Mouse (Mus musculus) intestine, embryonic 14.5 days (tissue): ENCODE data around the gene Pbld1. TPM values are rescaled to one million over a fixed set of nuclear protein-coding genes. Genes with fewer than 3 reads are reported as not detected.

Source experiments
- ATAC-seq: fragments of 200-750 bp; cut with Nextera tagmentation; replicated peaks from 2 replicates; pipeline ENCODE4 v1.8.0; 2017; ENCODE audit warnings: low read depth, moderate number of reproducible peaks, moderate TSS enrichment, moderate library complexity; ENCODE audit not compliant: low FRiP score, low TSS enrichment
- DNase-seq: peaks from one replicate; pipeline ENCODE4 v3.0.0-alpha.2; 2018; ENCODE audit warnings: low spot score
- H3K27ac ChIP-seq: fragments of 300-500 bp; sonication (generic); 2 replicates; pipeline ENCODE4 v1.5.1; 2014; ENCODE audit warnings: low read depth, mild to moderate bottlenecking, control low read depth
- H3K27me3 ChIP-seq: fragments of 300-500 bp; sonication (generic); replicated peaks from 2 replicates; pipeline ENCODE4 v1.6.1; 2014; ENCODE audit warnings: low read length, control low read depth; ENCODE audit not compliant: control insufficient read depth, insufficient read depth
- H3K36me3 ChIP-seq: fragments of 300-500 bp; sonication (generic); 2 replicates; pipeline ENCODE4 v1.6.1; 2014; ENCODE audit warnings: low read length, control low read depth; ENCODE audit not compliant: control insufficient read depth, insufficient read depth
- H3K4me1 ChIP-seq: fragments of 300-500 bp; sonication (generic); replicated peaks from 2 replicates; pipeline ENCODE4 v1.6.1; 2014; ENCODE audit warnings: low read length, control low read depth, mixed read lengths; ENCODE audit not compliant: control insufficient read depth, insufficient read depth
- H3K4me2 ChIP-seq: fragments of 300-500 bp; sonication (generic); 2 replicates; pipeline ENCODE4 v1.6.1; 2014; ENCODE audit warnings: low read length
- H3K4me3 ChIP-seq: fragments of 300-500 bp; sonication (generic); 2 replicates; pipeline ENCODE4 v1.5.1; 2014; ENCODE audit warnings: low read depth, low read length, control low read depth, mixed read lengths
- H3K9ac ChIP-seq: fragments of 300-500 bp; sonication (generic); 2 replicates; pipeline ENCODE4 v1.6.1; 2014; ENCODE audit warnings: mild to moderate bottlenecking, low read length
- H3K9me3 ChIP-seq: fragments of 300-500 bp; sonication (generic); 2 replicates; pipeline ENCODE4 v1.6.1; 2016; ENCODE audit warnings: low read length, control low read depth; ENCODE audit not compliant: control insufficient read depth
- WGBS: fragments of 180-500 bp; shearing (Covaris S2); extraction: QIAGEN DNeasy Blood & Tissue Kit; methylation state at CpG from one replicate; pipeline ENCODE4 v1.1.7; 2014; 5-methylcytosine and 5-hydroxymethylcytosine counted together
- polyA plus RNA-seq: library from polyadenylated mRNA; unstranded; fragments of >200 nt; fragmentation: Nextera tagmentation; extraction: Ambion mirVana; gene quantifications from 2 replicates; pipeline ENCODE4 v1.2.1, GENCODE M21; 2014

Gene Pbld1
- 0.95 and 1.8 TPM in 2 replicates for polyA plus RNA-seq

DNA sequence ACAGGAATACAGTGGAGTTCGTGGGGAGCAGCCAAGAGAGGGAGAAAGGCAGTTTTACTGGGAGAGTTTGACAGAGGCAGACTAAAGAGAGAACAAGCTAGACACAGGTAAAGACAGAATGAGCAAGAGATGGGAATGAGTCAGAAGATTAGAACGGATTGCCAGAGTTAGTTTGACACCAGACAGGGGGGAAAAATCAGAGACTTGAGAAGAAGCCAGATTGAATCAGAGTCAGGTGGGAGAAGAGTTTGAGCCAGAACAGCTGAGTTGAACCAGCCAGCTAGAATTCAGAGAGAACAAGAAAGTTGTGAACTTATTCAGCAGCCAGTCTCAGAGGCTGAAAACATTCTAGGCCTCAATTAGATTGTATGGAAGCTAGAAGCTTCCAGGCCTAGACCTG is at the start of gene Pbld1:
Gene Pbld1, plus strand, starts transcription at position 301 of the 400 bp plus-strand sequence.
- ATAC-seq (no peak), DNase-seq (no peak)
- no peaks in the 10 kb centered on the region for H3K9me3 ChIP-seq
- no peaks in the 10 kb centered on the region for H3K36me3 ChIP-seq
- H3K4me1 ChIP-seq, result no peaks in the 10 kb centered on the region
- WGBS, result 92% methylated on average over 2 of the region's 2 CpGs
- H3K9ac ChIP-seq, result no peak within 1 kb of the TSS
- H3K27me3 ChIP-seq, result no peaks in the 10 kb centered on the region
- no peak within 1 kb of the TSS for H3K4me2 ChIP-seq
- no peak within 1 kb of the TSS for H3K4me3 ChIP-seq
- H3K27ac ChIP-seq, result no peak within 1 kb of the TSS

DNA sequence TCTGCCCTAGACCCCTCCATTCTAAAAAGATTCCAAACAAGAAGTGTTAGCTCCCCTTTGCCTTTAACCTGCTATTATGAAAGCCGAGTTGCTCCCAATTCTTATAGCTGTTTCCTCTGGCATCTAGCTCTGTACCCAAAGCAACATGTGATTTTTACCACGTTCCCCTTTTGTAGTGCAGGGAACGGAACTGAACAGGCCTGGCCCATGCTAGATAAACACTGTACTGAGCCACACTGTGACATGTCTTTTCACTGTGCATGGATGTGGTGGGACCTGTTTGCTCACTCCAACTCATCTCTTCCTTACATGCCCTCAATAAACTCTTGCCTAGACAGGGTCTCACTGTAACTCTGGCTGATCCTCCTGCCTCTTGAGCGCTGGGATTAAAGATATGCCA is 49.7 kb upstream of the Pbld1 start:
- Histone ChIP-seq H3K4me2 (no peak overlapping the region), H3K27me3 (no peaks in the 10 kb centered on the region), H3K9ac (no peak overlapping the region), H3K4me3 (no peak overlapping the region), H3K27ac (no peak overlapping the region), H3K36me3 (peaks cover 93% of the 10 kb centered on the region), H3K9me3 (no peaks in the 10 kb centered on the region), H3K4me1 (no peaks in the 10 kb centered on the region)
- ATAC-seq, result no peak
- DNase-seq, result no peak
- WGBS, result 77% methylated on average over 4 of the region's 4 CpGs

DNA sequence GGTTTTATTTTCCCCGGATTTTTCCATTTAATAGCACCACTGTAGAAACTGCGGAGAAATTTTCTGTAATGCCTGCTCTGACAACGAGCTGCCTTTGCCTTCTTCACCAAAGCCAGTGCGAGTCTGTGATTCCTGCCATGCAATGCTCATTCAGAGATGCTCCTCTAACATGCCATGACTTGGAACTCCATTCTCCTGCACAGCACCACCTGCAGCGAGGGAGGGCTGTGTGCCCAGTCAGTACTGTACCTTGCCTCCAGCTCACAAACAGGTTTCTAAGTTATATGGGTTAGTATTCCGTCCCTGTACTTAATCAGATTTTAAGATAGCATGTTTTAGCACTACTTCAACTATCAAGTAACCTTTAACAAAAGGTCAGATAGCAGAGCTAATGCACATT is 48.4 kb upstream of the Pbld1 start:
- Histone ChIP-seq H3K27ac (no peak overlapping the region), H3K4me2 (no peak overlapping the region), H3K27me3 (no peaks in the 10 kb centered on the region), H3K9me3 (no peaks in the 10 kb centered on the region), H3K36me3 (peaks cover 96% of the 10 kb centered on the region), H3K4me1 (no peaks in the 10 kb centered on the region), H3K4me3 (no peak overlapping the region), H3K9ac (no peak overlapping the region)
- ATAC-seq (no peak), DNase-seq (no peak)
- 89% methylated on average over 6 of the region's 6 CpGs for WGBS

DNA sequence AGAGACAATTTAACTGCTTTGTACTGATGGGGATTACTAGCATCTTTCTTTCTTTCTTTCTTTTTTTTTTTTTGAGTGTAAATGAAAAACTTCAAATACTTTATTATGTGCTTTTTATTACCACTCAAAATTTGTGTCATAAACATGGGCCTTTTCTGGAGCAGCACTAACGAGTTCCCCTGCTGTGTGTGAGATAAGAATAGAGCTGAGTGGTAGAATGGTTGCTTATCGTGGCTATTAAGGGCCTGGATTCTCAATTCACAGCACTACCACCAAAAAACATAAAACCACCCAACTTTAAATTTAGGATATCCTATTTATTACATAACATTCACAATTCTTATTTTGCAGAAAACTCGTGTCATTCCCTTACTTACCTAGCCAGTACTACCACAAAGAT is 46.5 kb upstream of the Pbld1 start:
- Histone ChIP-seq H3K4me3 (no peak overlapping the region), H3K9ac (no peak overlapping the region), H3K27me3 (no peaks in the 10 kb centered on the region), H3K27ac (no peak overlapping the region), H3K4me1 (no peaks in the 10 kb centered on the region), H3K9me3 (no peaks in the 10 kb centered on the region), H3K4me2 (no peak overlapping the region), H3K36me3 (peaks cover 92% of the 10 kb centered on the region)
- no peak for ATAC-seq
- WGBS, result 85% methylated on average over 3 of the region's 3 CpGs
- no peak for DNase-seq

DNA sequence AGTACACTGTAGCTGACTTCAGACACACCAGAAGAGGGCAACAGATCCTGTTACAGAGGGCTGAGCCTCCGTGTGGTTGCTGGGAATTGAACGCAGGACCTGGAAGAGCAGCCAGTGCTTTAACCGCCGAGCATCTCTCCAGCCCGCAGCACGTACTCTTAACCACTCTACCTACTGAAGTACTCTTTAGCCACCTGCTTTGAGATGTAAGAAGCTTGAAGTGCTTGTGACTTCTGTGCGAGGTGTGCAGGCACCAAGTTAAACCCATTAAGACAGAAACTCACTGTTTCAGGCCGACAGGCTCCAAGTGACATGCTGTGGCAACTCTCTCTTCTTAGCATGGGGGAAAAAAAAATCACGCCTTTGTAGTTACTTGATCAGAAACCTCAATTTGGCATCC is 45.8 kb upstream of the Pbld1 start:
- no peaks in the 10 kb centered on the region for H3K27me3 ChIP-seq
- no peaks in the 10 kb centered on the region for H3K4me1 ChIP-seq
- H3K9me3 ChIP-seq, result no peaks in the 10 kb centered on the region
- H3K4me2 ChIP-seq, result no peak overlapping the region
- no peak for DNase-seq
- no peak overlapping the region for H3K9ac ChIP-seq
- ATAC-seq, result no peak
- no peak overlapping the region for H3K4me3 ChIP-seq
- WGBS, result 85% methylated on average over 9 of the region's 9 CpGs
- H3K36me3 ChIP-seq, result peaks cover 87% of the 10 kb centered on the region
- H3K27ac ChIP-seq, result no peak overlapping the region

DNA sequence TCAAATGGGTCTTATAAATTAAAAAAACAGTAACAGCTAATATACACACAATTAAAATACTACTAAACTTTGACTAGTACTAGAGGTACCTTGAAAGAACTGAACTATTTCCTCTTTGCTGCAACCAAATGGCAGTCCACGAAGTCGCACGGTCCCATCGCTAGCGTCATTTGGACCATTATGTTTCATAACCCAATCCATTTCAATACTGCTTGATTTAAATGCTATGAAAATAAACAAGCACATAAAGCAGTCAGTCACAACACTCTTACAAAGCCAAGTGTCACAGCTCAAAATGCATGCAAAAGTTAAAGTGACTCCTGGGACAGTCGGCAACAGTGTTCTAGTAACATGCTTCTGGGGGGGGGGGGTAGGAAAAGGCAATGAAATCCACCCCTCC is 40.7 kb upstream of the Pbld1 start:
- H3K9ac ChIP-seq, result no peak overlapping the region

DNA sequence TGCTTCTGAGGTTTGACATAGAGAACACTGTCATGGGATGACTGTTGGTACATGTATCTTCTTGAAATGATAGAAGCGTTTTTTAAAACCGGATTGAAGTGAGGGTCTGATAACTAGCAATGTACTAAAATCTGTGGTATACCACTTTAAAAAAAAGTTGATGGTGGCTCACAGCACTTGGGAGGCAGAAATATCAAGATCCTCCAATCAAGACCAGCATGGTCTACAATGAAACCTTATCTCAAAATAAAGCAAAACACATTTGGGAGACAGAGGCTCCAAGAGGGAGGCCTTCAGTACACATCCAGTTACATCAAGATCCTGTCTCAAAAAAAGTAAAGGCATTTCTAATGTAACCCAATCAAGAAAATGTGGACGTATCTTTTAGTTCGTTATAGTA is 38.3 kb upstream of the Pbld1 start:
- no peaks in the 10 kb centered on the region for H3K27me3 ChIP-seq
- DNase-seq (no peak), ATAC-seq (no peak)
- peaks cover 22% of the 10 kb centered on the region for H3K4me1 ChIP-seq
- no peaks in the 10 kb centered on the region for H3K9me3 ChIP-seq
- WGBS, result 50% methylated on average over 4 of the region's 4 CpGs
- H3K4me3 ChIP-seq, result peak overlapping the region; percentile 92
- H3K9ac ChIP-seq, result peak overlapping the region; percentile 99
- H3K36me3 ChIP-seq, result peaks cover 14% of the 10 kb centered on the region
- peak overlapping the region; percentile 66 for H3K4me2 ChIP-seq
- no peak overlapping the region for H3K27ac ChIP-seq

More for the DNA sequence above, 40.7 kb upstream of the Pbld1 start:
- Histone ChIP-seq H3K27me3 (no peaks in the 10 kb centered on the region), H3K4me1 (peaks cover 14% of the 10 kb centered on the region), H3K4me3 (no peak overlapping the region), H3K36me3 (peaks cover 38% of the 10 kb centered on the region), H3K9me3 (no peaks in the 10 kb centered on the region), H3K4me2 (no peak overlapping the region), H3K27ac (no peak overlapping the region)
- no peak for ATAC-seq
- DNase-seq, result no peak
- WGBS, result 93% methylated on average over 6 of the region's 6 CpGs

- peaks cover 4% of the 10 kb centered on the region for H3K36me3 ChIP-seq
- H3K4me2 ChIP-seq, result peak overlapping the region; percentile 66
- H3K4me1 ChIP-seq, result peaks cover 22% of the 10 kb centered on the region
- peak overlapping the region; percentile 99 for H3K9ac ChIP-seq
- H3K4me3 ChIP-seq, result peak overlapping the region; percentile 92
- no peak for ATAC-seq
- WGBS, result under 1% methylated on average over 27 of the region's 27 CpGs
- no peaks in the 10 kb centered on the region for H3K9me3 ChIP-seq
- peak overlapping the region; percentile 100 for H3K27ac ChIP-seq
- DNase-seq, result no peak
- H3K27me3 ChIP-seq, result no peaks in the 10 kb centered on the region
Observed at GRCm38 (mm10) chr10:63022541-63023120, 37.3 kb upstream of the Pbld1 start.

- under 1% methylated on average over 63 of the region's 68 CpGs for WGBS
- ATAC-seq (peak; percentile 65), DNase-seq (peak; percentile 89)
- Histone ChIP-seq H3K36me3 (no peaks in the 10 kb centered on the region), H3K9ac (peak overlapping the region; percentile 99), H3K27ac (peak overlapping the region; percentile 100), H3K4me1 (peaks cover 22% of the 10 kb centered on the region), H3K4me2 (peak overlapping the region; percentile 66), H3K9me3 (no peaks in the 10 kb centered on the region), H3K4me3 (peak overlapping the region; percentile 92), H3K27me3 (no peaks in the 10 kb centered on the region)
Observed at GRCm38 (mm10) chr10:63023121-63023748, 36.7 kb upstream of the Pbld1 start.
